Mouse (Mus musculus) macrophage (primary cell): ENCODE results near the gene G6pc. TPM values are rescaled to one million over a fixed set of nuclear protein-coding genes. Genes with fewer than 3 reads are reported as not detected.

Experiments used
- H3K27ac ChIP-seq: fragments of 350-480 bp; formaldehyde crosslinking; 2 replicates; pipeline ENCODE4 v1.9.0; 2021
- H3K36me3 ChIP-seq: fragments of 350-480 bp; formaldehyde crosslinking; 2 replicates; pipeline ENCODE4 v1.9.0; 2021; ENCODE audit errors: inconsistent target
- H3K4me3 ChIP-seq: fragments of 350-480 bp; formaldehyde crosslinking; 2 replicates; pipeline ENCODE4 v1.9.0; 2021; ENCODE audit errors: inconsistent target
- H3K79me2 ChIP-seq: fragments of 350-480 bp; formaldehyde crosslinking; 2 replicates; pipeline ENCODE4 v1.9.0; 2021; ENCODE audit errors: inconsistent target
- WGBS: methylation state at CpG from one replicate; pipeline ENCODE4 v1.1.7; 2026; ENCODE audit warnings: inconsistent platforms; ENCODE audit not compliant: missing documents; 5-methylcytosine and 5-hydroxymethylcytosine counted together
- polyA plus RNA-seq: library from polyadenylated mRNA; stranded (reverse); fragments of 250-400 nt; gene quantifications from 3 replicates; pipeline ENCODE4 v1.2.4, GENCODE M21; 2018; ENCODE audit warnings: inconsistent platforms

G6pc gene
- polyA plus RNA-seq, 1 experiment from 2014 or later, result not detected

GRCm38 (mm10) chr11:101347083-101347775, 20.1 kb upstream of the G6pc start:
- 81% methylated on average over 7 of the region's 10 CpGs for WGBS

GRCm38 (mm10) chr11:101348774-101349173, 18.6 kb upstream of the G6pc start:
- no peaks in the 10 kb centered on the region for H3K36me3 ChIP-seq
- H3K27ac ChIP-seq, result no peak overlapping the region
- H3K79me2 ChIP-seq, result no peaks in the 10 kb centered on the region
- WGBS, result 86% methylated on average over 7 of the region's 7 CpGs
- H3K4me3 ChIP-seq, result no peak overlapping the region

More at GRCm38 (mm10) chr11:101347083-101347775, 20.1 kb upstream of the G6pc start:
- Histone ChIP-seq H3K36me3 (no peaks in the 10 kb centered on the region), H3K4me3 (no peak overlapping the region), H3K79me2 (no peaks in the 10 kb centered on the region), H3K27ac (no peak overlapping the region)

GRCm38 (mm10) chr11:101349216-101349615, 18.1 kb upstream of the G6pc start:
- H3K27ac ChIP-seq, result no peak overlapping the region

GRCm38 (mm10) chr11:101351100-101351720, 16.2 kb upstream of the G6pc start:
- Histone ChIP-seq H3K36me3 (no peaks in the 10 kb centered on the region), H3K4me3 (no peak overlapping the region), H3K27ac (no peak overlapping the region), H3K79me2 (no peaks in the 10 kb centered on the region)
- 75% methylated on average over 11 of the region's 11 CpGs for WGBS

More at GRCm38 (mm10) chr11:101349216-101349615, 18.1 kb upstream of the G6pc start:
- no peak overlapping the region for H3K4me3 ChIP-seq
- 65% methylated on average over 3 of the region's 3 CpGs for WGBS
- no peaks in the 10 kb centered on the region for H3K36me3 ChIP-seq
- no peaks in the 10 kb centered on the region for H3K79me2 ChIP-seq

- 66% methylated on average over 2 of the region's 3 CpGs for WGBS
- Histone ChIP-seq H3K36me3 (no peaks in the 10 kb centered on the region), H3K27ac (no peak overlapping the region), H3K79me2 (no peaks in the 10 kb centered on the region), H3K4me3 (no peak overlapping the region)
Observed at GRCm38 (mm10) chr11:101351721-101352111, 15.6 kb upstream of the G6pc start.

- Histone ChIP-seq H3K36me3 (no peaks in the 10 kb centered on the region), H3K4me3 (no peak overlapping the region), H3K27ac (no peak overlapping the region), H3K79me2 (no peaks in the 10 kb centered on the region)
- WGBS, result 94% methylated on average over 12 of the region's 12 CpGs
Observed at GRCm38 (mm10) chr11:101353436-101353835, 13.9 kb upstream of the G6pc start.

- whole genome bisulfite sequencing, result 87% methylated on average over 5 of the region's 5 CpGs
- H3K4me3 ChIP-seq, result no peak overlapping the region
- no peak overlapping the region for H3K27ac ChIP-seq
- H3K36me3 ChIP-seq, result no peaks in the 10 kb centered on the region
- H3K79me2 ChIP-seq, result no peaks in the 10 kb centered on the region
Observed at GRCm38 (mm10) chr11:101354438-101355010, 12.8 kb upstream of the G6pc start.

GRCm38 (mm10) chr11:101355916-101356315, 11.4 kb upstream of the G6pc start:
- Histone ChIP-seq H3K79me2 (no peaks in the 10 kb centered on the region), H3K4me3 (no peak overlapping the region), H3K36me3 (no peaks in the 10 kb centered on the region), H3K27ac (no peak overlapping the region)
- 95% methylated on average over 2 of the region's 2 CpGs for WGBS

- Histone ChIP-seq H3K79me2 (no peaks in the 10 kb centered on the region), H3K4me3 (no peak overlapping the region), H3K27ac (no peak overlapping the region), H3K36me3 (no peaks in the 10 kb centered on the region)
- WGBS, result 27% methylated on average over 3 of the region's 3 CpGs
Observed at GRCm38 (mm10) chr11:101357505-101358182, 9.7 kb upstream of the G6pc start.

- Histone ChIP-seq H3K4me3 (no peak overlapping the region), H3K36me3 (no peaks in the 10 kb centered on the region), H3K79me2 (no peaks in the 10 kb centered on the region), H3K27ac (no peak overlapping the region)
- 93% methylated on average over 9 of the region's 9 CpGs for WGBS
Observed at GRCm38 (mm10) chr11:101359776-101360175, 7.6 kb upstream of the G6pc start.

- 47% methylated on average over 3 of the region's 3 CpGs for WGBS
- no peaks in the 10 kb centered on the region for H3K36me3 ChIP-seq
- H3K27ac ChIP-seq, result no peak overlapping the region
- H3K79me2 ChIP-seq, result no peaks in the 10 kb centered on the region
- no peak overlapping the region for H3K4me3 ChIP-seq
Observed at GRCm38 (mm10) chr11:101360651-101361113, 6.7 kb upstream of the G6pc start.

- Histone ChIP-seq H3K27ac (no peak overlapping the region), H3K79me2 (no peaks in the 10 kb centered on the region), H3K4me3 (no peak overlapping the region), H3K36me3 (no peaks in the 10 kb centered on the region)
- 88% methylated on average over 5 of the region's 5 CpGs for WGBS
Observed at GRCm38 (mm10) chr11:101364531-101364931, 2.8 kb upstream of the G6pc start.

- WGBS, result 78% methylated on average over 5 of the region's 5 CpGs
- no peak overlapping the region for H3K27ac ChIP-seq
- no peaks in the 10 kb centered on the region for H3K36me3 ChIP-seq
- no peaks in the 10 kb centered on the region for H3K79me2 ChIP-seq
- H3K4me3 ChIP-seq, result no peak overlapping the region
Observed at GRCm38 (mm10) chr11:101370141-101370540, 2.8 kb downstream of the G6pc start.

GRCm38 (mm10) chr11:101374421-101374938, 7.1 kb downstream of the G6pc start:
- H3K79me2 ChIP-seq, result no peaks in the 10 kb centered on the region
- no peak overlapping the region for H3K4me3 ChIP-seq
- no peaks in the 10 kb centered on the region for H3K36me3 ChIP-seq
- 32% methylated on average over 7 of the region's 7 CpGs for WGBS
- no peak overlapping the region for H3K27ac ChIP-seq
